Mouse (Mus musculus) C2C12 (cell line): ENCODE measurements around the gene E2f8. TPM values are rescaled to one million over a fixed set of nuclear protein-coding genes. Genes with fewer than 3 reads are reported as not detected.

Experiments
- H3K27me3 ChIP-seq: one replicate; pipeline ENCODE4 v1.6.1; 2011; ENCODE audit not compliant: control insufficient read depth, insufficient read depth, insufficient read length
- H3K36me3 ChIP-seq: one replicate; pipeline ENCODE4 v1.6.1; 2011; ENCODE audit not compliant: control insufficient read depth, insufficient read depth
- H3K4me3 ChIP-seq: one replicate; pipeline ENCODE4 v1.5.1; 2011; ENCODE audit warnings: mild to moderate bottlenecking, control low read depth; ENCODE audit not compliant: poor library complexity, insufficient read depth, severe bottlenecking
- H3K79me2 ChIP-seq: one replicate; pipeline ENCODE4 v1.6.1; 2011; ENCODE audit not compliant: control insufficient read depth, insufficient read depth
- H3K79me3 ChIP-seq: one replicate; pipeline ENCODE4 v1.6.1; 2011; ENCODE audit warnings: low read depth, control low read depth
- H3ac ChIP-seq: one replicate; pipeline ENCODE3; 2011; ENCODE audit warnings: low read depth; ENCODE audit not compliant: control insufficient read depth, insufficient read length
- CEBPB ChIP-seq: IDR thresholded peaks from one replicate; pipeline ENCODE4 v1.6.1; 2011; ENCODE audit warnings: low read depth, mild to moderate bottlenecking, control low read depth, moderate library complexity
- CTCF ChIP-seq: IDR thresholded peaks from one replicate; pipeline ENCODE4 v1.5.1; 2011; ENCODE audit not compliant: control insufficient read depth, insufficient read depth, insufficient read length
- FOSL1 ChIP-seq: IDR thresholded peaks from one replicate; pipeline ENCODE4 v1.8.0; 2011; ENCODE audit warnings: mild to moderate bottlenecking, low read length; ENCODE audit not compliant: poor library complexity, insufficient read depth, severe bottlenecking
- MAX ChIP-seq: IDR thresholded peaks from one replicate; pipeline ENCODE4 v1.6.1; 2011; ENCODE audit warnings: mild to moderate bottlenecking, control low read depth
- MYOD1 ChIP-seq: IDR thresholded peaks from one replicate; pipeline ENCODE4 v1.6.1; 2011; ENCODE audit warnings: low read depth; ENCODE audit not compliant: control insufficient read depth, insufficient read length
- MYOG ChIP-seq: IDR thresholded peaks from one replicate; pipeline ENCODE4 v1.6.1; 2011; ENCODE audit not compliant: control insufficient read depth, insufficient read length; ENCODE audit errors: extremely low read depth
- USF1 ChIP-seq: IDR thresholded peaks from one replicate; pipeline ENCODE4 v1.6.1; 2011; ENCODE audit warnings: low read depth, mild to moderate bottlenecking, control low read depth, moderate library complexity
- polyA plus RNA-seq: library from polyadenylated mRNA; unstranded; fragments of >200 nt; fragmentation: generic; extraction: Trizol; gene quantifications from one replicate; pipeline ENCODE4 v1.2.1, GENCODE M21; 2012; ENCODE audit warnings: missing spikeins

E2f8 gene
- polyA plus RNA-seq, 1 experiment, result 28.2 TPM

GRCm38 (mm10) chr7:48908521-48909341 lies 27.3 kb upstream of the E2f8 start, which contains the start of gene Nav2:
TSS of gene Nav2 (plus strand) at chr7:48908716.
- no peaks in the 10 kb centered on the region for H3K27me3 ChIP-seq
- TF ChIP-seq USF1 (no peak), MAX (no peak), FOSL1 (no peak), MYOG (no peak), CTCF (no peak), MYOD1 (no peak), CEBPB (no peak)
- H3K36me3 ChIP-seq, result no peaks in the 10 kb centered on the region
- H3K4me3 ChIP-seq, result no peak within 1 kb of the TSS
- no peaks in the 10 kb centered on the region for H3K79me2 ChIP-seq
- H3ac ChIP-seq, result no peak within 1 kb of the TSS
- H3K79me3 ChIP-seq, result no peaks in the 10 kb centered on the region

GRCm38 (mm10) chr7:48902454-48902853 lies 21.1 kb upstream of the E2f8 start:
- no peak for TF ChIP-seq MYOG
- TF ChIP-seq FOSL1, result no peak
- TF ChIP-seq MYOD1, result no peak
- TF ChIP-seq CEBPB, result no peak
- no peak for TF ChIP-seq CTCF
- no peak for TF ChIP-seq MAX
- TF ChIP-seq USF1, result no peak
- H3K79me2 ChIP-seq, result no peaks in the 10 kb centered on the region
- H3K36me3 ChIP-seq, result no peaks in the 10 kb centered on the region
- no peak overlapping the region for H3K4me3 ChIP-seq
- H3K79me3 ChIP-seq, result no peaks in the 10 kb centered on the region
- H3K27me3 ChIP-seq, result no peaks in the 10 kb centered on the region
- no peak overlapping the region for H3ac ChIP-seq

DNA sequence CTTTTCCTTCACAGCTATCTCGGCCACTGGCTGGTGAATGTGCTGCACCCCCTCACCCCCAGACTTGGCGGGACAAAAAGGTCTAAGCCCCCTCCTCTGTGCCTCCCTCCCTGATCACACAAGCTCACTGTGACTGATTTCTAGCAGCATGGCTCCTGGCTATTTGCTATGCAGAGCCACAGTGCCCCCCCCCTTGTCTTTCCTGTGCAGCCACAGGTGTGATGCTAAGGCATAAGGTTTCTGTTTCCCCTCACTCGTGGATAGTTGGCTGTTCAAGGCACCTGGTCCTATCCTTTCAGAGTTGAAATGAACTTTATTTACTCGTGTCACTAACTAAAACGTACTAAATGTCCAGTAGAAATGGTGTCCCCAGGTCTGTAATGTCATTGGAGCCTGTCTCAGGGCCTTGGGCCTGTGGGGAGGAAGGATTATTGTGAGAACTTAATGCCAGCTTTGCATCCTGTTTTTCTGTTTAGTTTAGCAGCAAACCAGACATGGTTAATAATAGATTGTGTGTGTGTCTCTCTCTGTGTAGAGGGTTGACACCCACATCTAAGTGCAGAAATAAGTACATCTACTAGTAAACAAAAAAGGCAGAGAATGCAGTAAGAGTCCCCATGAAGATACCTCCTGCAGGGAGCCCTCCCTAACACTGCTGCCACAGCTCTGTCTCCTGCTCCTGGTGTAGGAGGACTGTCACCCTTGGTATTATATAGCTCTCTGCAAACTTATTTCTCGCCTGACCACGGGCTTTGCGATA lies 19.2 kb upstream of the E2f8 start:
- no peak overlapping the region for H3K4me3 ChIP-seq
- H3K79me2 ChIP-seq, result no peaks in the 10 kb centered on the region
- peak overlapping the region; percentile 8 for H3ac ChIP-seq
- no peak for TF ChIP-seq MAX
- no peak for TF ChIP-seq MYOG
- TF ChIP-seq CTCF, result no peak
- no peak for TF ChIP-seq USF1
- TF ChIP-seq FOSL1, result no peak
- TF ChIP-seq CEBPB, result no peak
- H3K36me3 ChIP-seq, result no peaks in the 10 kb centered on the region
- H3K27me3 ChIP-seq, result no peaks in the 10 kb centered on the region
- no peaks in the 10 kb centered on the region for H3K79me3 ChIP-seq

GRCm38 (mm10) chr7:48898416-48898815 lies 17.0 kb upstream of the E2f8 start:
- H3K27me3 ChIP-seq, result no peaks in the 10 kb centered on the region
- no peak overlapping the region for H3K4me3 ChIP-seq
- H3ac ChIP-seq, result no peak overlapping the region
- no peak for TF ChIP-seq MAX
- no peak for TF ChIP-seq USF1
- TF ChIP-seq MYOD1, result no peak
- no peak for TF ChIP-seq CEBPB
- TF ChIP-seq MYOG, result no peak
- no peak for TF ChIP-seq CTCF
- H3K36me3 ChIP-seq, result no peaks in the 10 kb centered on the region
- no peaks in the 10 kb centered on the region for H3K79me2 ChIP-seq
- no peaks in the 10 kb centered on the region for H3K79me3 ChIP-seq

DNA sequence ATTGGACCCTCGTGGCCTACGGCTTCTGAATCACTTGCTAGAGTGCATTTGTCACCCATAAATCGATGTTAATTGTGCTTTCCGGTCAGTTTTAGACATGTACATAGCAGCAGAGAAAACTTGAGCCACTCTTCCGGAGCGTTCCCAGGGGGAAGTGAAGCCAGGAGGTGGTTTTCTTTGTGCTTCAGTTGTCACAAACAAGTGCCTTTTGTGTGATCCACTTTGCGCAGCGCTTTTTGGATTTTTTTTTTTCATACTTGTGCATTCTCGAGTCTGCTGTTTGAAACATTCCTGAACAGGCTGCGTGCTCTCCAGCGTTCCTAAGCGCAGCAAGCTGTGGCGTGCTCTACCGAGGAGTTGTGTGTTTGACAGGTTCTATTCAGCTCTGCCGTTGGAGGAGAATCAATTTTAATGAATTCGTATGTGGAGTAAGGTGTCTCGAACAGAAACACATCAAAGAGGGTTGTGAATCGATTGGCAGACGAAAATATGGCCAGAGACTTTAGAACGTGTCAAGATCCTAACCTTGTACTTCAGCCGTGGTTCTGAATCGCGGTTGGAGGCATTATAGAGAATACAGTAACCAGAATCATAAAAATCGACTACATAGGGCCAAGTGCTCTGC lies 16.3 kb upstream of the E2f8 start:
- H3K36me3 ChIP-seq, result no peaks in the 10 kb centered on the region
- no peaks in the 10 kb centered on the region for H3K79me2 ChIP-seq
- no peak overlapping the region for H3K4me3 ChIP-seq
- TF ChIP-seq CEBPB, result no peak
- TF ChIP-seq CTCF, result no peak
- TF ChIP-seq MYOD1, result no peak
- TF ChIP-seq MYOG, result no peak
- TF ChIP-seq FOSL1, result no peak
- TF ChIP-seq MAX, result no peak
- TF ChIP-seq USF1, result no peak
- no peak overlapping the region for H3ac ChIP-seq
- no peaks in the 10 kb centered on the region for H3K79me3 ChIP-seq
- H3K27me3 ChIP-seq, result no peaks in the 10 kb centered on the region

DNA sequence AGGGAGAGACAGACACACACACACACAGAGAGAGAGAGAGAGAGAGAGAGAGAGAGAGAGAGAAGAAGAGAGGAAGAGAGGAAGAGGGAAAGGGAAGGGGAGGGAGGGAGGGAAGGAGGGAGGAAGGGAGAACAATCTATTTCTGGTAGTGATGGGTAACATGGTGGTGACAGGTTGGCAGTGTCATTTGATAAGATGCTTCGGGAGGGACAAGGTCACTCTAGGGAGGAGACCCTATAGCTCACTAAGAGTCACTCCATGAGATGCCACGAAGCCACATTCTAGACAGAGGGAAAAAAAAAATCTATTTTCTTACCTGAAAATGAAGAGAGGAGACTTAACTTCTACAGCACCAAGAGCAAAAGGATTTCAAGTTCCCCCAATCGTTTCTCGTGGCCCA lies 14.7 kb upstream of the E2f8 start:
- Histone ChIP-seq H3K79me3 (no peaks in the 10 kb centered on the region), H3K4me3 (no peak overlapping the region), H3K27me3 (no peaks in the 10 kb centered on the region), H3K79me2 (no peaks in the 10 kb centered on the region), H3K36me3 (no peaks in the 10 kb centered on the region), H3ac (no peak overlapping the region)
- TF ChIP-seq USF1 (no peak), CTCF (no peak), MYOG (no peak), CEBPB (no peak)
